Mouse (Mus musculus): ENCODE measurements around the gene Cox4i1. TPM values are rescaled to one million over a fixed set of nuclear protein-coding genes. Genes with fewer than 3 reads are reported as not detected.

Gene Cox4i1
- polyA plus RNA-seq, 1 experiment, result 3,733 TPM

DNA sequence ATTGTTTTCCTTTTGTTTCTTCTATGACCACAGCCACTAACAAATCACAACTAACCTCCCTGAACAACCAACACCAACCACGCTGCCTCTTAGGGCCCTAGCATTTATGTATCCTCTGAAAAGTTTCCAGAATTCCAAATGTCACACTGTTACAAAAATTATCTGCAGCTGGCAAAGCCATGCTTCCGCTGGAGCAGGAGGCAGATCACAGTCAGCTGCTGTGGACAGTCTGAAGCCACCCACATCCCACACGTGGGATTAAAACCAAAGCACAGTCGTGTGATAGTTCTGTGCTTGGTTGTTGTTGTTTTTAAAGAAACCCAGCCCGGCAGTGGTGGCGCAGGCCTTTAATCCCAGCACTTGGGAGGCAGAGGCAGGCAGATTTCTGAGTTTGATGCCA is 31.1 kb downstream of the Cox4i1 start:
- Histone ChIP-seq H3K36me3 (ENCODE audit: control insufficient read depth, insufficient read depth, low read length) (no peaks in the 10 kb centered on the region), H3K4me1 (ENCODE audit: control insufficient read depth, insufficient read depth, low read length) (peaks cover 5% of the 10 kb centered on the region), H3K4me3 (ENCODE audit: insufficient read depth, low read depth, low read length) (no peak overlapping the region), H3K27me3 (replicated peaks; ENCODE audit: control insufficient read depth, insufficient read depth, low read length) (no peaks in the 10 kb centered on the region), H3K27ac (ENCODE audit: insufficient read depth, low read depth, low read length) (0 out of 2 replicates have a peak overlapping the region, but pooled peaks have one; percentile 37)
- DNase-seq, result no peak
- TF ChIP-seq POLR2A (IDR thresholded peaks at IDR 0.05; ENCODE audit: low read depth, low read length), result no peak
- no peak for TF ChIP-seq CTCF (conservative IDR thresholded peaks at IDR 0.05; ENCODE audit: insufficient read depth, insufficient read length, low read depth, low read length)
- 63% methylated on average over 6 of the region's 6 CpGs for WGBS

- Histone ChIP-seq H3K27ac (ENCODE audit: insufficient read depth, low read depth, low read length) (peak overlapping the region; percentile 66), H3K36me3 (ENCODE audit: control insufficient read depth, insufficient read depth, low read length) (no peaks in the 10 kb centered on the region), H3K4me3 (ENCODE audit: insufficient read depth, low read depth, low read length) (no peak overlapping the region), H3K4me1 (ENCODE audit: control insufficient read depth, insufficient read depth, low read length) (peaks cover 5% of the 10 kb centered on the region), H3K27me3 (replicated peaks; ENCODE audit: control insufficient read depth, insufficient read depth, low read length) (no peaks in the 10 kb centered on the region)
- TF ChIP-seq CTCF (conservative IDR thresholded peaks at IDR 0.05; ENCODE audit: insufficient read depth, insufficient read length, low read depth, low read length) (no peak), POLR2A (IDR thresholded peaks at IDR 0.05; ENCODE audit: low read depth, low read length) (no peak)
- WGBS, result 64% methylated on average over 2 of the region's 2 CpGs
- DNase-seq, result peak; percentile 48
Observed at GRCm38 (mm10) chr8:120699565-120699964, 31.5 kb downstream of the Cox4i1 start.

- peak overlapping the region; percentile 66 for H3K27ac ChIP-seq (ENCODE audit: insufficient read depth, low read depth, low read length)
- no peak overlapping the region for H3K4me3 ChIP-seq (ENCODE audit: insufficient read depth, low read depth, low read length)
- TF ChIP-seq POLR2A (IDR thresholded peaks at IDR 0.05; ENCODE audit: low read depth, low read length) (no peak), CTCF (conservative IDR thresholded peaks at IDR 0.05; ENCODE audit: insufficient read depth, insufficient read length, low read depth, low read length) (no peak)
- no peaks in the 10 kb centered on the region for H3K36me3 ChIP-seq (ENCODE audit: control insufficient read depth, insufficient read depth, low read length)
- peaks cover 5% of the 10 kb centered on the region for H3K4me1 ChIP-seq (ENCODE audit: control insufficient read depth, insufficient read depth, low read length)
- 63% methylated on average over 4 of the region's 4 CpGs for WGBS
- DNase-seq, result no peak
- no peaks in the 10 kb centered on the region for H3K27me3 ChIP-seq (replicated peaks; ENCODE audit: control insufficient read depth, insufficient read depth, low read length)
Observed at GRCm38 (mm10) chr8:120700053-120700452, 32.0 kb downstream of the Cox4i1 start.

DNA sequence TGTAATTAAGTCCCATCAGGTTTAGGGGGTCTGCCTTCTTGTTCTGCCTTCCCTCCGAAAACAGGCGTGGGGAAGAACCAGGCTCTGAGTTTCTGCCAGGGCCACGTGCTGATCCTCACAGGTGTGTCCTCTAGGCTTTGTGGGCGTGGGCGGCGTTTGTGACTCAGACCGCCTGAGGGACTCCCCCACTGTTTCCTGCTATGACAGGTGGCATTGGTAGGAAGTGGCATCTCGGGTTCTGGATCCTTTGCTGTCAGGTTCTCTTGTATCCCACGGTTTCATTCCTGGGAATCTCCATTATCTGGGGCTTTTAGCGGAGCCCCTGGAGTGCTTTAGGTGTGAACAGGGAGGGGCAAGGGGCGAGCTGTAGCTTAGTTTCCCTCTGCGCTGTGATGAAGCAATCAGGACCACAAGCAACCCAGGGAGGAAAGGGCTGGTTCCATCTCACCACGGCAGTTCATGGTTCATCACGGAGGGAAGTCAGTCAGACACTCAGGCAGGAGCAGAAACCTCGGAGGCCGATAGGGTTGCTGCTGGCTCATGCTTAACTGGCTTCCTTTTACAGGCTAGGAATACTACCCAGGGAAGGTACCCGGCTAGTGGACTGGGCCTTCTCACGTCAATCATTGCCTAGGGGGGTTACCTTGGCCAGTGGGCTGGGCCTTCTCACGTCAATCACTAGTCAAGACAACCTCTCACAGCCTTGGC is 33.9 kb downstream of the Cox4i1 start:
- 67% methylated on average over 19 of the region's 19 CpGs for WGBS
- TF ChIP-seq POLR2A (IDR thresholded peaks at IDR 0.05; ENCODE audit: low read depth, low read length) (no peak), CTCF (conservative IDR thresholded peaks at IDR 0.05; ENCODE audit: insufficient read depth, insufficient read length, low read depth, low read length) (no peak)
- H3K27ac ChIP-seq (ENCODE audit: insufficient read depth, low read depth, low read length), result no peak overlapping the region
- no peaks in the 10 kb centered on the region for H3K36me3 ChIP-seq (ENCODE audit: control insufficient read depth, insufficient read depth, low read length)
- H3K27me3 ChIP-seq (replicated peaks; ENCODE audit: control insufficient read depth, insufficient read depth, low read length), result no peaks in the 10 kb centered on the region
- no peak overlapping the region for H3K4me3 ChIP-seq (ENCODE audit: insufficient read depth, low read depth, low read length)
- DNase-seq, result no peak
- H3K4me1 ChIP-seq (ENCODE audit: control insufficient read depth, insufficient read depth, low read length), result peaks cover 5% of the 10 kb centered on the region

DNA sequence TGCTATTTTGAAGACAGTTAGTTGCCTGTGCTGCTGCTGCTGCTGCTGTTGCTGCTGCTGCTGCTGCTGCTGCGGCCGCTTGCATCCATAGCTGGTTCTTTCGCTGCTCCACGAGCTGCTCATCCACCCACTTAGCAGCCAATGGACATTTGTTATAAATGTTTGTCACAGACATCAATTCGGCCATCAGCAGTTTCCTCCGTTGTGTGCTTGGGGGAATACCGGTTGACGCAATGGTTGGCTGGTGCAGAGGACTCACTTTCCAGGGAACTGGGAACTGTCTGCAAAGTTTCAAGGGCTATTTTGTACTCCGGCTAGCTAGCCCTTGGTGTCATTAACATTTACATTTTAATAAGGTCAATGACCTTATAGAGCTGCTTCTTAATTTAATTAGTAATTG is 36.2 kb downstream of the Cox4i1 start:
- H3K4me3 ChIP-seq (ENCODE audit: insufficient read depth, low read depth, low read length), result no peak overlapping the region
- no peaks in the 10 kb centered on the region for H3K27me3 ChIP-seq (replicated peaks; ENCODE audit: control insufficient read depth, insufficient read depth, low read length)
- H3K4me1 ChIP-seq (ENCODE audit: control insufficient read depth, insufficient read depth, low read length), result peaks cover 5% of the 10 kb centered on the region
- no peaks in the 10 kb centered on the region for H3K36me3 ChIP-seq (ENCODE audit: control insufficient read depth, insufficient read depth, low read length)
- 40% methylated on average over 9 of the region's 9 CpGs for WGBS
- no peak for DNase-seq
- TF ChIP-seq POLR2A (IDR thresholded peaks at IDR 0.05; ENCODE audit: low read depth, low read length) (no peak), CTCF (conservative IDR thresholded peaks at IDR 0.05; ENCODE audit: insufficient read depth, insufficient read length, low read depth, low read length) (no peak)
- H3K27ac ChIP-seq (ENCODE audit: insufficient read depth, low read depth, low read length), result no peak overlapping the region

DNA sequence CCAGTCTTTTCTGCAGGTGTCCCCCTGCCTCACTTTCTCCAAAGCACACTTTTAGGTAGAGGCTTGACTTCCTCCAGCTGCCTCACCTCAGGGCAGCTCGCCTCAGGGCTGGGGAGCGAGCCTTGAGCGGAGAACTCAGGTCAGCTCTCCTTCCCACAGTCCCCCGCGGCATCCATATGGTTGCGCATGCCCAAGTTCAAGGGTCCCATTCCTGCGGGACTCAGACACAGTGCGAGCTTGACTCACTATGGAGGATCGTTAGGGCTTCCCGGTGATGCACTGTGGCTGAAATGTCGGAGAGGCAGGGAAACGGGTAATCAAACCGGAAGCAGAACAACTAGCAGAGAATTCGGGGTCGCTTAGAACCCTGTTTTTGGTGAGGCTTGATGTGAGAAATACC is 37.1 kb downstream of the Cox4i1 start:
- Histone ChIP-seq H3K36me3 (ENCODE audit: control insufficient read depth, insufficient read depth, low read length) (no peaks in the 10 kb centered on the region), H3K4me3 (ENCODE audit: insufficient read depth, low read depth, low read length) (no peak overlapping the region), H3K4me1 (ENCODE audit: control insufficient read depth, insufficient read depth, low read length) (peaks cover under 1% of the 10 kb centered on the region; the same call in 1 of the 2 replicates), H3K27me3 (replicated peaks; ENCODE audit: control insufficient read depth, insufficient read depth, low read length) (no peaks in the 10 kb centered on the region), H3K27ac (ENCODE audit: insufficient read depth, low read depth, low read length) (no peak overlapping the region)
- TF ChIP-seq CTCF (conservative IDR thresholded peaks at IDR 0.05; ENCODE audit: insufficient read depth, insufficient read length, low read depth, low read length), result no peak
- no peak for TF ChIP-seq POLR2A (IDR thresholded peaks at IDR 0.05; ENCODE audit: low read depth, low read length)
- no peak for DNase-seq
- WGBS, result 78% methylated on average over 15 of the region's 15 CpGs

GRCm38 (mm10) chr8:120706193-120706592 is 38.2 kb downstream of the Cox4i1 start:
- Histone ChIP-seq H3K27ac (ENCODE audit: insufficient read depth, low read depth, low read length) (no peak overlapping the region), H3K36me3 (ENCODE audit: control insufficient read depth, insufficient read depth, low read length) (no peaks in the 10 kb centered on the region), H3K4me3 (ENCODE audit: insufficient read depth, low read depth, low read length) (no peak overlapping the region), H3K27me3 (replicated peaks; ENCODE audit: control insufficient read depth, insufficient read depth, low read length) (no peaks in the 10 kb centered on the region), H3K4me1 (ENCODE audit: control insufficient read depth, insufficient read depth, low read length) (no peaks in the 10 kb centered on the region)
- TF ChIP-seq CTCF (conservative IDR thresholded peaks at IDR 0.05; ENCODE audit: insufficient read depth, insufficient read length, low read depth, low read length) (no peak), POLR2A (IDR thresholded peaks at IDR 0.05; ENCODE audit: low read depth, low read length) (no peak)
- DNase-seq, result no peak
- 94% methylated on average over 3 of the region's 3 CpGs for WGBS

Measured in kidney, adult 2 months (tissue).